Mouse (Mus musculus) kidney, adult 11 months (tissue): ENCODE measurements at regions not wholly inside any gene's neighbourhood (a gene's known extent, or its start where the extent isn't known, plus 50 kb on each side); places are given as distances from the start of the nearest gene placed in this dataset.

Experiments
- DNase-seq: peaks from one replicate; pipeline ENCODE4 v3.0.0; 2022

DNA sequence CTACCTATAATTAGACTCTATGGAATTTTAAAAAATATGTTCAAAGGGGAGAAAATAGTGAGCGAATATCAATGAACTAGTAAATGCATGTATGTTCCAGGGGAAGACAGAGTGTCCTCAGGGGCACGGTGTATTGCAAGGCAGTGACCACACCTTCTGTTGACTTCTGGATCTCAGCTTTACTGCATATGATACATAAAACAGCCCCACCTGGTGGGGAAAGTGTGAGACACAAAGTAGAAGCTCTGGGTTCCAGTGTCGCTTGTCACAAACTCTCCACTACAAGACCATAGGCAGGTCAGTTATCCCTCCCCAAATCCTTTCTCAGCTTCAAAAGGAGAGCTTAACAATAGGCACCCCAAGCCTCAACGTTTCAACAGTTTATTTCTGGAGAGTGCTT is 168.8 kb downstream of the Gm11361 start:
- no peak for DNase-seq

DNA sequence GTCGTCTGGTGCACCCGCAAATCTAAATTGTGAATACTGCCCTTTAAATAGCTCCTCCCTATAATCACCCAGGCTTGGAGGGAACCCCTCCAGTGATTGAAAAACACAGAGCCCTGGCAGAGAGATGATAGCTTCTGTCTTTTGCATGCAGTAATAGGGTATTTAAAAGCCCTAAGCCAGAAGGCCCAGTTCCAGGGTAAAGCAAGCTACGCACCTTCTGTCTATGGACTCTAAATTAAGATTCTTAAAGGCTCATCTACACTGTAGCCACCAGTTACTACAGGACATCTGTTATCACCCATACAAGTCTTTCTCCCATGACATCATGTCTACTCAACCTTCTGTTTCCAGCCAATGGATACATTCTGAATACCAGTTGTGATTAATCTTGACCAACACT is 167.8 kb downstream of the Gm11361 start:
- DNase-seq: no peak

DNA sequence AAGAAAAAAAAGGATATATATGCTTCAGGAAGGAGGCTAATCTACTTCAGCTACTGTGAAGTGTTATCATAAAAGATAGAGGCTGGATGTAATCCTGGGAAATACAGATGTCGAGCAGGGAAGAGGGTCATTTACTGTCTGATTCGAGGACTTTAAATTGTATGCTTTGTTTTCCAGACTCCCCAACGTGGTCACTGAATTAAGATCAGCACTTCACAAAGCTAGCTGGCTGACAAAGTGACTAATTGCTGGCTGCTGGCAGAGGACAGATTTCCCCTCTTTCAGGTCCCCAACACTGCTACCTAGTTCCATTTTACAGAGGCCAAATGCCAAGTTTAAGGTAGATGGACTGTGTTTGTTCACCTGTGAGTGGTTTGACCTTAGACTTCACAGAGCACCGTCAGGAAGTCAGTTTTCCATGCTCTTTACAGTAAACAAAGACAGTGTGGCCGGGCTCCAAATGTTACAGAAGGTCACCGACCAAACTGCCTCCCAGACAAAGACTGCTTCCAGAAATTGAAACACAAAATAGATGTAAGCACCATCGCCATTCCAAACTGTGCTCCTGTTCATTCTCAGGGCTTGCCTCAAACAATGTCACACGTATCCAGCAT is 167.2 kb downstream of the Gm11361 start:
- DNase-seq: no peak

DNA sequence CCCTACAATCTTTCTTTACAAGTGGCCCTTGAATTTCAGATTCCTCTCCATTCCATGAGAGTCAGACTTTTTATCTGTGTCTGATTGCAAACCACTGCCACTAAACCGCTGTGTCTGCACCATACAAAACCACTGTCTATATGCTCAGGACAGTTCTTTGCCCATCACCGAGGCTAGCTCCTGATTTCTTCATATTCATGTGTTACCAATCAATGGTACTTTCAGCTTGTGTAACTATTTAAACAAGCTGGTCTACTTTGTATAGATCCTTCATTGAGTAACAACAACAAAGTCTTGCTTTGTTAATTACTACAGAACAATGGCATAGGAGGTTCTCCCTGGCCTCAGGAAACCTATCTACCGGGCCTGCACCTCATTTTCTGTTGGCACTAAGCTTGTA is 164.0 kb downstream of the Gm11361 start:
- no peak for DNase-seq

DNA sequence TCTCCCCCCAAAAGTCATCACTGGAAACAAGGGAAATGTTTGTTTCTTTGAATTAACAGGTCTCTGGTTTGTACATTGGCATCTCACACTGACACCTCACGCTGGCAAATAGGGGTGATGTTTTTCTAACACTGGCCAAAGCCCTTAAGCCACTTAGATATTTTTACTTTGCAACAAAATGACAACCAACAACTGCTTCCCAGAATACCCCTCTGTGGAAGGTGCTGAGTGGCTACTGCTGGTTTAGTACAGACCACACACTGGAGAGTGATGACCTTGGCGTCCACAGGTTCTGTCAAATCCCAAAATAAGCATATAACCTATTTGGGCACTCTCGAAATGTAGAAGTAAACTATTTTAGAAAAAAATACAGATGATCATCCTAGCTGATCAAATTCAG is 163.3 kb downstream of the Gm11361 start:
- no peak for DNase-seq

DNA sequence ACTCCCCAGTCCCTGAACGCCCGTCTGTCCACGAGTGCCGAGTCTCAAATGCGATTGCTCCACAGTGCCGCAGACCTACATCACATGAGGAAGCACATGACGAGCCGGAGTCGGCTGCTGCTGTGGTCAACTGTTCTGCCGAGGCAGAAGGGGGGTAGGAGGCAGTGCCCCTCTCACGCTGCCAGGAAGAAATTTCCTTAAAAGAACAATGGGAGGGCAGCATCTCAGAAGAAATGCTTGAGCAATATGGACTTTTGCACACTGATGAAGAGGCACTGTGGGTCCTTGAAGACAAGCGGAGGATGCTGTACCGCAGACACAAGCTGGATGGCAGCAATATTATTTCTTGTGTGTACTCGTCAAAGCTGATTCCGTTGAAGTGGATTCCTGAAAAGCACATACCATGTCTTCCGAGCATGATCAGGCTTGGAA is 162.6 kb downstream of the Gm11361 start:
- peak; percentile 22 for DNase-seq

DNA sequence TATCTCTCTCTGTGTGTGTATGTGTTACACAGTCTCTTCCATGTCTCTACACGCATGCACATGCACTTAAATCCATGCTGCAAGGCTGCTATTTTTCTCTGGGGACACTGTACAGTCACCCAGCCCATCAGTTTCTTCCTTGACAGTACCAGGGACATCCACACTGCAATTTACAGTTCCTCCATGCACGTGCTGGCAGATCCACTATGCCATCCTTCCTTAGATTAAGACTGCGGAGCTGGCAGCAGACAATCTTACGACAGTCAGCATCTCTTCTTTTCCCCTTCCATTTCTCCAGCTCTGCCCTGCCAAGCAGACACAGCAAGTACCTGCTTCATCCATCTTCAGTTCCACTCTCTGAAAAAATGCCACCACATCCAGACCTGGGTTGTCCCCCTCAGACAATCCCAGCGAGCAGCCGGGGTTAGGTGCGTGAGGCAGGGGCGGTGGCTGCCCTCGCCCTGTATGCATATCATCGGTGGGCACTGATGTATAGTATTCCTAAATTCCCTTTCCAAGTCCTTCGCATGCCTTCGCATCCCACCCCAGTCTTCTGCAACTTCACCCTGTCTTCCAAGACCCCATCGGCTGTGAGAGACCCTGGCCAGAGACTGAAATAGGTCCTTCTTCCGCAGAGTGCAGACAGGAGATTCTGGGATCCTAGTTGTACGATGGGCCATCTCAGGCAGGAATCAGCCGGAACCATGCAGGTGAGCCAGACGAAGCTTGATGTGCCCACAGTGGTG is 161.8 kb downstream of the Gm11361 start:
- no peak for DNase-seq

DNA sequence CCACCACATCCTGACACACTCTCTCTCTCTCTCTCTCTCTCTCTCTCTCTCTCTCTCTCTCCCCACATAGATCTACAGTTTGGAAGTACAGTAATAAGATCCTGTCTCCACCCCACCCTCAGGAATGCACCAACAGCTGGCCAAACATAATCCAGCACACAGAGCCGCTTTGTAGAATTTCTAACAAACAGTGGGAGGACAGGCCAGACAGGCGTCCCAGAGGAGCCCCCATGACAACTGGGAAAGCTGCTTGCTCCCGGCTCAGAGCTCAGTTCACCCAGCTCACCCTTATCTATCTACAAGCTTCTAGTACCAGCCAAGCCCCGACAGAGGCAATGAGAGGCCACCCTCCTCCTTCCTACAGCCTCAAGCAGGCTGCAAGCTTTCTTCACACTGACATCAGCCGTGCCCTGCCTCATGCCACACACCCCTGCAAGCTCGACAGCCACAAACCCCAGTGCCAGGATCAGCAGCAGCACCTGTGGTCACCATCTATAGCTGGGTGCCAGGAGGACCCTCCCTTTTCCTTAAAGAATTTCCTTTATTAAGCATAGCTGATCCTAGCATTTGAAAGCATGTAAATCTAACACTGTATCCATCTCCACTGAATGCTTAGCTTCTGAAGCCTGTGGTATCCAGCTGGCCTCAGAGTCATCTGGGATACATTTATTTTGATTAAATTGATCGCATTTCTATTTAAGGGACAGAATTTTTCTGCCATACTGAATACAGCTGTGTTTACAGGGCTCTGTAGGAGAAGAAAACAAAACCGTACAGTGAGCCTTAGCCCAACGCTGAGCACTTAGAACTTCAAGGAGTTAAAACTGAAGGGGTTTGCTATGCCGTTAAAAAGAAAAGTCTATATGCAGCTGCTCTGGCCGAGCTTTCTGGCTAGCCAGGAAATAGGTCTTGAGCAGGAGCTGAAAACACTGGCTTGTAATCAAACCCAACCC is 160.9 kb downstream of the Gm11361 start:
- DNase-seq: peak; percentile 25

DNA sequence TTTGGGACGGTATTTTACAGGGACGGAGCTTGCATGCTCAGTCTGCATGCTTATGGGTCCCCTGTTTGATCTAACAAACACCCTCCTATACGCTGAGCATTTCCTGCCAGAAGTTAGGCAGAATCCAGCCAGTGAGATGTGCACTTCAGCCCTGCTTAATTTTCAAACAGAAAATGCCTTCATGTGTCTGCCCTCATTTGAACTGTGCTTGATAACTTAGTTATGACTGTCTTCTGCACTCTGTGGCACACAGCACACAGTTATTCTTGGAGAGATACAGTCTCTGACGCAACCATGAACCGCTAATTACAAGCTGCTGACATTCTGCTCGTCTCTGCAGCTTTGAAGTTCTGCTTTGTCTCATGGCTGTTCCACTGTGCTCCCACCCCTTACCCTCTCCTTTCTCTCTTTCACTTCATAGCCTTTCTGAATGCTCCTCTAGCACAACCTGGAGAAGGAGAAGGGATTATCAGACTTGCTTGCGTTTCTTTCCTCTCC is 160.2 kb downstream of the Gm11361 start:
- DNase-seq: no peak

DNA sequence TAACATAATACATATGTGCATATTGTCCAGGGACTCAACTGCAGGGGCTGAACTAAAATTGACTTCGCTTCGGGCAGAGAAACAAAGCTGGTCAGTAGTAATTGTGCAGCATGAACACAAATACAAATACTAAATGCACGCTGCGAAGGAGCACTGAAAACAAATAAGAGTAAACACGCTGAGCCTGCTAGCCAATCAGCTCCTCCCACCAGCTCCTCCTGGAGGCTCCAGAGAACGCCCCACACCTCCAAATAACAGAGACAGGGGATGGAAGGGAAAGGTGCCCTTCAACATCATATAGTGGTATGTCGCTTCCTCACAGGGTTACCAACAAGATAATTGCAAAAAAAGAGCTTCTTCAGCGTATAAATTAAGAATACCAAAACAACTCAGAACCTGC is 159.6 kb downstream of the Gm11361 start:
- no peak for DNase-seq

DNA sequence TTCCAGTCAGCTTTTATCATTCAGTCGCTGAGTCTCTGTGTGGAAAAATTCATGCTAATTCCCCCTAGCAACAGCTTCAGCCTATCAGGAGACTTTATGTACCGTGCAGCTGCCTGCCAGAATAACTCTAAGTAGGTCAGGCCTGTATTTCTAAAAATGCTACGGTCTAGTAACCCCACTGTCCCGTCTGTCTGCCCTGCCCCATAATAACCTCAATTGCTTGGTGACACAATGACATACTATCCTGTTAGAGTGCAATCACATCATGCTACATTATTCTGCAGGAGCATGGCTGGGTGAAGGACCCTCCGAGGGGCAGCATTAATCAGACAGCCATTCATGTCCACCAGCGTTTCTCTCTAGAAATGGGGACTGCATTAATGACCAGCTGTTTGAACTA is 158.9 kb downstream of the Gm11361 start:
- DNase-seq: peak; percentile 43

DNA sequence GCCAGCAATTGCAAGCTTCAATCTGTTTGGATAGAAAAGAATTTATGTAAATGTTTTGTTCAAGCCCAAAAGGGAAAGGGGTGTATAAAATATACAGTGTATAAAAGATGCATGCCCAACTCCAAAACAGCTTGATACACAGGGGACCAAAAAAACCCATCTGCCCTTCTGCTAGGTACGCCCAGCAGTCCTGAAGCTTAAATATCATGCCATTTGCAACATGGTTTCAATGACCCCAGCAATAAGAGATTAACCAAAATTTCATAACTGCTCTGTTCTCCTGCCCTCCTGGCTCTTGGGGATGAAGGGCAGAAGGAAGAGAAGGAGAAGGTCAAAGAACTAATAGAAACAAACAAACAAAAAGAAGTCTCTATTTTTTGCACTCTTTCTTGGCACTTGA is 158.4 kb downstream of the Gm11361 start:
- no peak for DNase-seq

DNA sequence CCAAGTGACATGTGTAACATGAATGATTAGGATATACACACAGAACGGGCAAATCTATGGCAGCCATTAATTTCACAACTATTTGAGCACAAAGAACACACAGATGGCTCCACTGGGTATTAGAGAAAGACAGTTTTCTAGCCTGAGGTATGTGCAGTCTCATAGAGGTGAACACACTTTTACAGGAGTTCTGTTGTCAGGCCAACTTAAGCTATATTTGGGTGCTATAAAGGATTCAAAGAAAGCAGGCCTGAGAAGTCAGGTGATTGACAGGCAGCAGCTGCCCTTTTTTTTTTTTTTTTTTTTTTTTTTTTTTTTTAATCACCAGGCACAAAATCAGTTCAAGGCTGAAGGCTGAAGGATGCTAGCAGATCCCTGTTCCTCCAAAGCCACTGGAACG is 153.0 kb downstream of the Gm11361 start:
- no peak for DNase-seq

DNA sequence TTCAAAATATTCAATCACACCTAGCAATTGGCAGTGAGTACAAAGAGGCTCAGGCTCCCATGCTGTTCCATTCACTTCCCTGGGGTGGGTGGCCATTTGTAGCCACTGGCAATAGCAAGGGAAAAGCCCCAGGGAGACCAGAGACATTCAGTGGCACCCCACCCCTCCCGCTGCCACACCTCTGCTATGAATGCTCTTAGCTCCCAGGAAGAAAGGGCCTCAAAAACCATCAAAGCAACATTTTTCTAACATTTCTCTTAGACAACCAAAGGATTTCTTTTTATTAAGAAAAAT is 152.2 kb downstream of the Gm11361 start:
- no peak for DNase-seq

DNA sequence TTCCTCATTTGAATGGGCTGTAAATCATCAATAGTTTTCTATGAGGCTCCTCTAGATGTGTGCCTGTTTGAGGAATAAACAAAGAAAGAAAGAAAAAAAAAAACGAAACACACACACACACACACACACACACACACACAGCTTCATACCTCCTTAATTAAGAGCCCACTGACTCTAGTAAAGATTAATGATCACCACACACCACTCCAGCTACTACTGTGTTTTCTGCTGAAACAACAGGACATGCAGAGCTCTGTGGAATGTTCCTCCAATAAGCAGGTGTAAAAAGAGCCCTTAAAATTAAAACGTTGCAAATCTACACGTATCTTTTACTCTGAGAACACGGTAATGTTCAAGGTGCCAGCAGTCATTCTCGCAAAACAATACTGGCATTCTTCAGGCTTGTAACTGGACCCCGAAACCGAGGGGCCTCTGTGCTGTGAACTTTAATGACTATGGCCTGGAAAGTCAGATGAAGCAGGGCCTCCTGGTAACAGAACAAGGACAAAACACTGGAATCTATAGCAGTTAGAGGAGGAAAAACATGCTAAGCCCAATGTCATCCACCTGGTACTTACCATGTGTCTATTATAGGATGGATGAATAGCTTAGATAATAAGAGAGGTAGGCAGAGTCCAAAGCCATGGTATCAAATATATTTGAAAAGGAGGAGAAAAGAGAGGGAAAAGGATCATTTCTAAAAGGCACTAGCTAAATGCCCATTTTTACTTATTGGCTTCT is 151.7 kb downstream of the Gm11361 start:
- no peak for DNase-seq

DNA sequence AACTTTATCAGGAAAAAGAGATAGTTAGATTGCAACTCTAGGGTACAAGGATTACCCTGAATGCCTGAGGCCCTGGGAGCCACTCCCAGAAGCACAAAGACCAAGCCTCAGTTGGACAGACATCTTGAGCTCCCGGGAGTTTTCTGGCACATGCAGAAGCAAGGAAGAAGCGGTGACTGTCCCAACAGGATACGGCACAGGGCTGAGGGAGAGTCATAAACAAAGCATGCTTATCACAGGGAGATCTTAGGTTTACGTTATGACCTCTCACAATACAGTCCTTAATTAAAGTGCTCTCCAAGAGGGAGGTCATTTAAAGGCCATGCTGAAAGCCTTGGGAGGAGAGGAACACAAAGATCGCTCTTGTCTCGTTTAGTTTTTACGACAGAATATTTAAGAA is 143.1 kb downstream of the Gm11361 start:
- DNase-seq: no peak
